Mouse (Mus musculus): ENCODE measurements at regions not wholly inside any gene's neighbourhood (a gene's known extent, or its start where the extent isn't known, plus 50 kb on each side); places are given as distances from the start of the nearest gene placed in this dataset.

DNA sequence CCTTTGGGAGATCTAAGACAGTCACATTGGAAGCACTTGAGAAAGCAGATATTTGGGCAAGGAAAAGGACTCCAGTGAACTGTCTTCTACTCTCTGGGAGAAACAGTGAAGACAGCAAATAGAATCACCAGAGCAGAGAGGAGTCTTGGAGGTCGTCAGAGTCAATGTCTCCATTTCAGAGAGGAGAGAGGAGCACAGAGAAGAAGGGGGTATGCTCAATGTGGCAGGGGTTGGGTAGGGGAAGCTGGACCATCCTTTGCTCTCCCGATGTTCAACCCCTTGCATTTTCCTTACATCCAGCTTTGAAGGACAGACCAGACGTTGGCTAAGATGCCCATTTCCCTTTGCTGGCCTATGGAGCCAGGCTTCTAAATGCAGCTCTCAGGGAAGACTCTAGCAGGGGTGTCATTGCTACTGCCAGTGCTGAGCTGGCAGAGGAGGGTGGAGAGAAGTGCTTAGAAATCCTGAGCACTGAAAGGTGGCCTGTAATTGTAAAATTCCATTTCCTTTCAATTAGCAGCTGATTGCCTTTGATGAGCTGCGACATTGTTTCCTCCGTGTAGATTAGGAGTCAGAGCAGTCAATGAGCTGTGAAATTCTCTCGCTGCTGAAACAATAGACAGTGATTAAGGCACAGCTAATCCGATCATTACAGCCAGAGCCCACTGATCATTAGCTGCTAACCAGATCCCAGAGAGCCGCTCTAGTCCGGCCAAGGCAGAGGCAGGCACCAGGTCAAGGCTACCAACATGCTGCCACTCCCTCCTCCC lies 449.7 kb downstream of the Insc start:
- peak; percentile 8 to 55 for DNase-seq

- DNase-seq: peak; percentile 42 to 56
Measured at GRCm38 (mm10) chr7:115204916-115205315, 461.4 kb downstream of the Insc start.

DNA sequence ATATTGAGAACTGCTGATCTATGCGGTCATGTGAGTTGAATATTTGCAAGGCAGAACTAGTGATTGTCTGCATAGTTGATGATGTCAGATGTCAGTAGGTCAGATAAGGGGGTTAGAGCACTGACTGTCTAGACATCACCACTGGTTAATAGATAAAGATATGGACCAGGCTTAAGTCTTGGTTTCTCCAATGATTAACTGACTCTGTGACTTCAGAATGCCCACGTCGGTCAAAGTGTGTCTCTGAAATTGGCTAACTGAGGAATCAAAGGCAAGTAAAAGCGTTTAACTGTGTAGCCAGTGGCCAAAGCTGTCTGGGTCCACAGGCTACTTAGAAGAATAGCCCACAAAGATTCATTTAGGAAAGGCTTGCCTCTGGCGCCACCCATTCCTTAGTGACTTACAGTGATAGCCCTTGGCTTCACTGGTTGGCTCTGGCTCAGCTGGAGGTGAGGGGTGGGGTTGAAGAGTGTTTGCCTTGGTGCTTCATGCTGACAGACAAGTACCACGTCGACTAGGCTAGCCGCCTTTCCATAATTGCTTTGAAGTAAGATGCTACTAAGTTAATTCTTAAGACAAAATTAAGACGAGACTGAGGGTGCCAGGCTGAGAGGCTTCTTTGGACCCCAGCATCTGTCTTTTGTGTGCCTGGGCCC lies 463.1 kb downstream of the Insc start:
- peak in 1 of 2 experiments; percentile 27 for DNase-seq

DNA sequence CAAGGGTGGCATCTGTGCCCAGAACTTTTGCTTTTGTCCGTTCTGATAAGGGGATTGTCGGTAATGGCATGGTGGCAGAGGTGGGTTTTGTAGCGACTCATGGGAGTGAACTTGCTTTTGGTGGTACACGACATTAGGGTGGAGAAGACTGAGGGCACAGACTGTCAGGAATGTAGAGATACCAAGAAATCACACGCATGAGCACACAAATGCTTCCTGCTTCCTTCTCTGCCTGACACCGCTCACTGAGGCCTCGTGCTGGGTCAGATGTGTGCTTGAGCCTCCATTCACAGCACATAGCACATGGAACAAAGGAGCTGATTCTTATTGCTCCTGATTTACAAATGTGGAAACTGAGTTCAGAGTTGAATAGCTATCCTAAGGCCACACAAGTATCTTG lies 465.3 kb downstream of the Insc start:
- no peak for DNase-seq

DNA sequence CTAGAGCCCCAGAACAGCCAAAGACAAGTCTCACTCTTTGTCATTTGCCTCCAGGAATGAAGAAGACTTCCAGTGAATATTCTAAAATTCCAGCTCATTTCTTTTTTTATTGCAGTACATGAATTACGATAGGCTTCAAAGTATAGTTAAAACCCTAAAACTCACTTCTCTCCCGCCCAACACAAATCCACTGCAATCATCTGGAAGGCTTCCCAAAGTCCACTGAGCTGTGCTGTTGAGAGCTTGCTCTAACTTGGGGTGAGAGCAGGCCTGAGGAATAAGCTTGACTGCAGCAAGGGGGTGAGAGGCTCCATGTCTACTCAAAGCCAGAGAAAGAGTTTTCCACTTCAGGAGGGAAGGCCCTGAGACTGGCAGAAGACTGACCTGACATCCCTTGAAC lies 466.5 kb downstream of the Insc start:
- no peak for DNase-seq

DNA sequence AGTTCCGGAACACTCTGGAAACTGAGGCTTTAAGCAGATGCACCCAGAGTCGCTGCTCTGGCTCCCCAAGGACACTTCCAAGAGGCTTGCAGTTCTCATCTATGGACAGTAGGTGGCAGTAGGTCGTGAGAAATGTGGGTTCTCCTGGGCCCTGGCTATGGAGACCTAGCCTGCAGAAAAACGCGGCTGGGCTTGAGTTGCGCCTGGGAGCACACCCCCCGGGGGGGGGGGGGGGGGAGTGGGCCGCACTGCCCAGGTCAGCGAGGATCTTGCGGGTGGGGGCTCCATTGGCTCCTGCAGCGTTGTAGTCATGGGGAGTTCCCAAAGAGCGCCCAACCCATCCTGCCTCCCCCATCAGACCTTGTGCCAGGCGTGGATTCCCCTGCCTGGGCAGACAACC lies 473.3 kb downstream of the Insc start:
- DNase-seq: peak; percentile 86 to 88

DNA sequence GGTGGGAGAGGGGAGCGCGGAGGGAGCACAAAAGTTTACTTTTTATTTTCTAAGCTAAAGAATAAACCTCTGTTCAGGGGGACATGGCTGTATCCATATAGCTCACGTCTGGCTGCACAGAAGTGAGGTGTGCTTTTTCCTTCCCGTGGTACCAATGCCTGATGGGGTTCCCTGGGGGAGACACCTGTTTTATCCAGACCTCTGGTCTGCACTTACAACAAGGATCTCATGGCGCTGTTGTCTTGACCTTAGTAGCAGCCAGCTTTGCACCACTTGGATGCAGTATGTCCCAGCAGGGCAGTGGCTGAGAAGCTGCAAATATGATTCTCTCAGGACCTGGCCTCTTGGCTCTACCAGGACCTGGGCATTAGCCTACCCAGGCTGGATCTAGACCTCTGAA lies 473.8 kb downstream of the Insc start:
- DNase-seq: no peak

- no peak for DNase-seq
Measured at GRCm38 (mm10) chr7:115217712-115218111, 474.2 kb downstream of the Insc start.

- DNase-seq: peak in 1 of 2 experiments; percentile 20
Measured at GRCm38 (mm10) chr7:115218596-115219180, 475.2 kb downstream of the Insc start.

GRCm38 (mm10) chr7:115222642-115223041 lies 479.1 kb downstream of the Insc start:
- DNase-seq: no peak

- DNase-seq: no peak
Measured at GRCm38 (mm10) chr7:115230525-115230924, 487.0 kb downstream of the Insc start.

DNA sequence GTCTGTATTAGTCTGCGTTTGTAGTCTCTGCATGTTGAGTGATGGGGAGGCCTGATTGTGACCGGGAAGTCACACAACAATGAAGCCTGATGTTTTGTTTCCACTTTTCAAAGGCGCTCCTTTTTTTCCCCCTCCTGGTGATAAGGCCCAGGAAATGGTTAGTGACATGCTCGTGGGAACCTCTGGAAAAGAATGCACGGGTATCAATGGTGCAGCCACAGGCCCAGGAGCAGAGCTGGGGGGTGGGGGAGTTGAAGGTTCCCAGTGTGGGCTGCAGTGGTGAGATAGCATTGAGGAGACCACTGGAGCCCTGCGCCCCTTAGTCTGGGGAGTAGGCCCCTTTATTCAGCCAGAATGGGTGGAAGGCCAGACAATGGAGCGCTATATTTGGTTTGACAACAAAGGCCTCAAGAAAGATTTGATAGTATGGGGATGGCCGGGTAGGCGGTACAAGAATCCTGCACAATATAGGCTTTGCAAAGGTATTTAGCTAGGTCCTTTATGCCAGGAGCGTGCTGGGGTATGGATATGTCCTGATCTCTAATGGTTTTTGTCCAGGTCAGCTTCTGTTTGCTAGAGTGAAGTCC lies 490.4 kb downstream of the Insc start:
- peak in 1 of 2 experiments; percentile 23 for DNase-seq

DNA sequence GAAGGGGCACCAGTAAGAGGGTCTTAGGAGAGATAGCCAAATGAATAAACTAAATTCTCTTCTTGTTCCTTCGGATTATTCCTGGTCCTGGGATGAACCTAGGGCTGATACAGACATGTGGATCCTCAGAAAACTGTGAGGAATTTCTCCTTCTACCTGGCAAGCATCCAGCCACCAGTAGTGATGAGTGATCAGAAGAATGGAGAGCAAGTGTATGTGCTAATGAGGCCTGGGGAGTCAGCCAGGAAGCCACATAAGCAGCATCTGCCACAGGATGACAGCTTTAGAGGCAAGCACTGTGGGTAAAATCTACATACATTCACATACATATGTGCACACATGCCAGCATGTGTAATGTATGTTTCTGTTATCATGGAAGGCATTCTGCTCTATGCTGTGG lies 493.6 kb downstream of the Insc start:
- DNase-seq: no peak

DNA sequence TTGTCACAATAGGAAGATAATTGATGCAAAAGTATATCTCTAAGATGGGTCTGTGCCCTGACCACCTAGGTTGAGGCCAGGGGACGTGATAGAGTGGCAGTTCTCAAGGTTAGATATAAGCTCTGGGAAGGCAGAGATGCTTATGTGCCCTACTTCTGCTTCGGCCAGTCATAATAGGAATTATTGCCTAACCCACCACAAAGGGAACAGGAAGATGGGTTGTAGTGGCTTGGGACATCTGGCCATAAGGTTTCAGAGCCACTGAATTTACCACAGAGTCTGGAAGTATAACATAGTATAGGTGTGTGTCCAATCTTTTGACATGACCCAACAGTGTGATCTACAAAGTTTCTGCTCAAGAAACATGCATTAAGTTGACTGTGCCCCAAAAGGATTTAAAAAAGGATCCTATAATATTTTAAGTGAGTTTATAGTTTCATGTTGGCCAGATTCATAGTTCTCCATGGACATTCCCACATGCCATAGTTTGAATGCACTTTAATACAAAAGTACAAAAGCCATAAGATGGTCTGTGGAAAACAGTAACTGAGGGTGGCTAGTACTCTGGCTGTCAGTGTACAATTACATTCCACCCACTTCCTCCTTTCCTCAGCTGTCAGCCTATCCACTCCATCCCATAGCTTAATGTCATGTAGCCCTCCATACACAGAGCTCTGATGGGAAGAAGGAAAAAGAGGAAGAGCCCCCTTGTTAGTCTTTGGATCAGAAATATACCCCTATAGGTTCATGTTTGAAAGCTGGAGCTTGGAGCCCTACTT lies 508.3 kb downstream of the Insc start:
- no peak for DNase-seq

- DNase-seq: no peak
Measured at GRCm38 (mm10) chr7:115252370-115252750, 508.9 kb downstream of the Insc start.

DNA sequence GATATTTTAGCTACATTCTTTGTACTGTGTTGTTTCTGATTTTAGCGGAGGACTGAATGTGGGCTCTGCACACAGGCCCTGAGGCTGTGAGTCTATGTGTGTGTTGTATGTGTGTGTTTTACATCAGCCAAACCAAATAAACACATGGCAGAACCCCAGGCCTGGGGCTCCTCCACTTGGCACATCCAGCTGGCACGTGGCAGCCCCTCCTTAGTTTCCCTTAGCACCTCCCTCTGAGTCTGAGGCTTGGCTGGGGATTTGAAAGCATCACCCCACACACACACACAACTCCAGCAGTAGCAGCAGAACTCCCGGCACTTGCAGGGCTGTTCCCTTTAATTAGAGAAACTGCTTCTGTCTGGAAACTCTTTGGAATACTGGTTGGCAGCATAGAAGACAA lies 515.1 kb downstream of the Insc start:
- DNase-seq: peak in 1 of 2 experiments; percentile 47

DNA sequence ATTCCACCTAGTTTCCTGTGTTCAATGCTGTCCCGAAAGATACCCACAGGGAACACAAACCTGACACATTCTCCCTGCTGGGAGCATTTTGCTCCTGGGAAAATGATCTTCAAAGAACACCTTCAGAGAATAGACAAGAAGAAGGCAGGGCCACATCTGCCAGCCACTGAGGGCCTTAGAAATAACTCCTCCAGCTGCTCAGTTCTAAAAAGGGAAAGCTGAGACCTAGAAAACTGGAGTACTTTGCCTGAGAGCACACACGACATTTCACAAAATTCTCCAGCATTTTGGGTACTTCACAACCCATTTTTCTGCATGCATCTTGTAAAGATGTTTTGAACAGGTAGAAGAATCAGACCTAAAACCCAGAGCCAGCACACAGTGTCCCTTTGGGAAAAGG lies 519.6 kb downstream of the Insc start:
- no peak for DNase-seq

DNA sequence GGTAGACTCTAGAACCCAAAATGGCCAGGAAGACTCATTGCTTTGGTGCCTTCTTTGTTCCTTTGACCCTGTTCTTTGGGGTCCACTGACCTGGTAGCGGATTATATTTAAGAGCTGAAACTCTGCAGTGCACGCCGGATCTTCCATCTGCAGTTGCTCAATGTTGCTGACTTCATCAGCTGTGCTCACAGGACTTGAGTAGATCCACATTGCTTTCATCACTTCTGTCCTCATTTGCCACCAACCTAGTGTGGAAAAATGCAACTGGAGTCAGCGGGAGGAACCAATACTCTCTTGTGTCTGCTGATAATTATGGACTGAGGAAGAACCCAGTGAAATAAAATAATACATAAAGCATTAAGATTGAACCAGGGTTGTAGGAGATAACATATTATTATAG lies 522.6 kb downstream of the Insc start:
- no peak for DNase-seq

GRCm38 (mm10) chr7:115270803-115271202 lies 527.3 kb downstream of the Insc start:
- no peak for DNase-seq

DNA sequence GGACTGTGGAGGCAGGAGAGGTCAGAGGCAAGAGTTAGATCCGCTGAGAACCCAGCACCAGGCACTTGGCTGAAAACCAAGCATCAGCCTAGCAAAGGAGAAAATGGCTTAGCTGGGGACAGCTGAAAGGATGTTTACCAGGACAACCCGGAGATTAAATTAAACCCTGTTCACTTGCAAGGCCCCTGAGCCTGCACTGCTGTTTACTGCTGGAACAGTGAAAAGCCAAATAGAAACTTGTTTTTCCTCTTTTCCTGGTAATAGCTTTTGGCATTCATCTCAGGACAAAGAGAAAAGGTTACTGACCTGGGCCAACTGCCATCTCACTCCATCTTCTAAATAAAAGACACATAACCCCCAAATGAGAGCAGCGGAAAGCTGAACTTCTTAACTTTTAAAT lies 531.3 kb downstream of the Insc start:
- no peak for DNase-seq

GRCm38 (mm10) chr7:115290801-115291417 lies 547.4 kb downstream of the Insc start:
- no peak for DNase-seq

DNA sequence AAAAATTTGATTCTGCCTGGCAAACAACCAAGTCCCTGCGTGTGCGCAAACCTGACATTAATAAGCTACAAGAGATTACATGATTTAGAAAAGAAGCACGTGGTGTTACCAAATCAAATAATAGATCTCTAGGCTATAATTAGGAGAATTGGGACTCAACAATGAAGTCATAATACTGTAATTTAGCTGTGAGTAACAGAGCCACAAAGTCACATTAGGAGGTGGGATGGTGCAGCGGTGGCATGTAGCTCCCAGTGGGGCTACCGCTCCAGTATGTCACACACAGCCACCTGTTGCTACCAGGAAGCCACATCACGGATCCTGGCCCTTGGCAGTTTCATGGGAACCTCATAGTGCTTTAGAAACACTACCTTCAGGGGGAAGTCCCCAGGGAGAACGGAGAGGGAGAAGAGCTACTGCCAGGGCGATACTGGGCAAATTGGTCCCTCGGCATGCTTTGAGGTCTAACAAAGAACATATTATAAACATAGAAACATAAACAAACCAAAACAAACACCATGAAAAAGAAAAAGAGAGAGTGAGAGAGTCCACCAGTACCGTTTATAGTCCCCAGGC lies 551.2 kb downstream of the Insc start:
- DNase-seq: no peak
